Mouse (Mus musculus): ENCODE data around the gene Cntd1.

Gene Cntd1

GRCm38 (mm10) chr11:101253613-101254389 is 25.0 kb upstream of the Cntd1 start, which contains the start of gene Vps25:
TSS of gene Vps25 (plus strand) at chr11:101253707.
- peak; percentile 72 for DNase-seq (ENCODE audit: low spot score)

GRCm38 (mm10) chr11:101255826-101256775 is 22.7 kb upstream of the Cntd1 start:
- DNase-seq (ENCODE audit: low spot score) = no peak

GRCm38 (mm10) chr11:101259261-101259712 is 19.5 kb upstream of the Cntd1 start:
- no peak for DNase-seq (ENCODE audit: low spot score)

GRCm38 (mm10) chr11:101259948-101260825 is 18.6 kb upstream of the Cntd1 start, which contains the start of gene Wnk4:
TSS of gene Wnk4 (plus strand) at chr11:101260567.
- no peak for DNase-seq (ENCODE audit: low spot score)

- DNase-seq (ENCODE audit: low spot score) = no peak
Observed at GRCm38 (mm10) chr11:101260826-101261380, 17.9 kb upstream of the Cntd1 start.

- DNase-seq (ENCODE audit: low spot score) = no peak
Observed at GRCm38 (mm10) chr11:101262272-101262967, 16.4 kb upstream of the Cntd1 start.

GRCm38 (mm10) chr11:101263138-101263988 is 15.4 kb upstream of the Cntd1 start:
- DNase-seq (ENCODE audit: low spot score) = no peak

- no peak for DNase-seq (ENCODE audit: low spot score)
Observed at GRCm38 (mm10) chr11:101263989-101264280, 14.9 kb upstream of the Cntd1 start.

- DNase-seq (ENCODE audit: low spot score) = no peak
Observed at GRCm38 (mm10) chr11:101264954-101265471, 13.8 kb upstream of the Cntd1 start.

- DNase-seq (ENCODE audit: low spot score) = no peak
Observed at GRCm38 (mm10) chr11:101265906-101266305, 12.9 kb upstream of the Cntd1 start.

GRCm38 (mm10) chr11:101269577-101270116 is 9.2 kb upstream of the Cntd1 start:
- DNase-seq (ENCODE audit: low spot score) = no peak

- no peak for DNase-seq (ENCODE audit: low spot score)
Observed at GRCm38 (mm10) chr11:101272446-101272845, 6.4 kb upstream of the Cntd1 start.

- no peak for DNase-seq (ENCODE audit: low spot score)
Observed at GRCm38 (mm10) chr11:101275309-101275708, 3.5 kb upstream of the Cntd1 start.

GRCm38 (mm10) chr11:101276319-101277070 is 2.3 kb upstream of the Cntd1 start:
- DNase-seq (ENCODE audit: low spot score) = no peak

- no peak for DNase-seq (ENCODE audit: low spot score)
Observed at GRCm38 (mm10) chr11:101277381-101278222, 1.2 kb upstream of the Cntd1 start.

- DNase-seq (ENCODE audit: low spot score) = no peak
Observed at GRCm38 (mm10) chr11:101279193-101279569, 369 bp downstream of the Cntd1 start.

- no peak for DNase-seq (ENCODE audit: low spot score)
Observed at GRCm38 (mm10) chr11:101280837-101281236, 2.0 kb downstream of the Cntd1 start.

- DNase-seq (ENCODE audit: low spot score) = no peak
Observed at GRCm38 (mm10) chr11:101282896-101283295, 4.1 kb downstream of the Cntd1 start.

Data from layer of hippocampus, adult 9-10 months (tissue).